Mouse (Mus musculus) kidney, adult 2 months (tissue): Measurements from ENCODE around the gene 4930442H23Rik. TPM values are rescaled to one million over a fixed set of nuclear protein-coding genes. Genes with fewer than 3 reads are reported as not detected.

Experiments used
- DNase-seq: peaks from one replicate; pipeline ENCODE4 v3.0.0; 2021
- H3K27ac ChIP-seq: fragments of 200-500 bp; 2 replicates; pipeline ENCODE4 v1.5.1; 2012; ENCODE audit warnings: low read depth, low read length, control low read depth, inconsistent platforms; ENCODE audit not compliant: insufficient read depth
- H3K27me3 ChIP-seq: fragments of 200-500 bp; replicated peaks from 2 replicates; pipeline ENCODE4 v1.6.1; 2012; ENCODE audit warnings: mild to moderate bottlenecking, moderate library complexity, low read length, inconsistent platforms; ENCODE audit not compliant: control insufficient read depth, insufficient read depth
- H3K36me3 ChIP-seq: fragments of 200-500 bp; 2 replicates; pipeline ENCODE4 v1.6.1; 2012; ENCODE audit warnings: mild to moderate bottlenecking, moderate library complexity, low read length, inconsistent platforms; ENCODE audit not compliant: control insufficient read depth, insufficient read depth
- H3K4me1 ChIP-seq: fragments of 200-500 bp; 2 replicates; pipeline ENCODE4 v1.6.1; 2011; ENCODE audit warnings: low read length; ENCODE audit not compliant: control insufficient read depth, insufficient read depth
- H3K4me3 ChIP-seq: fragments of 200-500 bp; 2 replicates; pipeline ENCODE4 v1.5.1; 2011; ENCODE audit warnings: mild to moderate bottlenecking, low read depth, low read length, control low read depth; ENCODE audit not compliant: insufficient read depth
- CTCF ChIP-seq: fragments of 200-500 bp; conservative IDR thresholded peaks from 2 replicates; pipeline ENCODE4 v1.5.1; 2011; ENCODE audit warnings: low read depth, mild to moderate bottlenecking, control low read depth, low read length, moderate library complexity, mixed read lengths; ENCODE audit not compliant: insufficient read depth, insufficient read length
- POLR2A ChIP-seq: fragments of 200-500 bp; IDR thresholded peaks from one replicate; pipeline ENCODE4 v1.6.1; 2011; ENCODE audit warnings: low read depth, low read length, control low read depth
- WGBS: fragments of 180-500 bp; shearing (Covaris S2); methylation state at CpG from one replicate; pipeline ENCODE4 v1.1.7; 2018; 5-methylcytosine and 5-hydroxymethylcytosine counted together
- polyA plus RNA-seq: library from polyadenylated mRNA; depleted of rRNA; stranded (reverse); fragments of >200 nt; gene quantifications from 2 replicates; pipeline ENCODE4 v1.2.3, GENCODE M21; 2012

The 4930442H23Rik gene
- polyA plus RNA-seq, 1 experiment: not detected

GRCm38 (mm10) chr10:81196470-81197065 lies 12.9 kb upstream of the 4930442H23Rik start:
- Histone ChIP-seq H3K27me3 (no peaks in the 10 kb centered on the region), H3K4me1 (peaks cover 2% of the 10 kb centered on the region; the same call in 1 of the 2 replicates), H3K4me3 (no peak overlapping the region), H3K36me3 (no peaks in the 10 kb centered on the region), H3K27ac (no peak overlapping the region)
- TF ChIP-seq CTCF: no peak
- TF ChIP-seq POLR2A: no peak
- DNase-seq: no peak
- 69% methylated on average over 11 of the region's 11 CpGs for WGBS

DNA sequence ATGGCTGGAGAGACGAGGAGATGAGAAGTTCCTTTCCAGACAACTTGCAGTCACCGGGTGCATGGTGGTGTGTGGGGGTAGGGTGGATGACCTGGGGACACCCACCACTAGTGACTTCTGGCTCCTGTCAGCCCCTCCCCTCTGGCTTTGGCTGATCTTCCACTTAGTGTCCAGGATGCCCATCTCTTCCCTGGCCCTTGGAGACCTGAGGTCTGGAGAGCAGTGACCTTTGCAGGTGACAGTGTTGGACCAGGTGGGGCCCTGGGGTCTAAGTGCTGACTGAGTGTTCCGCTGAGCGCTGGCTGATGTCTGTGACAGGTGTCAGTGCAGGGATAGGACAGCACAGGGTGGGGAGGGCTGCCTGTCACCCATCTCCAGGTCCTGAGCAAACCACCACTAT lies 11.7 kb upstream of the 4930442H23Rik start:
- Histone ChIP-seq H3K4me1 (peaks cover 3% of the 10 kb centered on the region; the same call in 1 of the 2 replicates), H3K4me3 (no peak overlapping the region), H3K27ac (no peak overlapping the region), H3K36me3 (no peaks in the 10 kb centered on the region), H3K27me3 (no peaks in the 10 kb centered on the region)
- 69% methylated on average over 4 of the region's 4 CpGs for WGBS
- no peak for TF ChIP-seq CTCF
- no peak for TF ChIP-seq POLR2A
- DNase-seq: no peak

DNA sequence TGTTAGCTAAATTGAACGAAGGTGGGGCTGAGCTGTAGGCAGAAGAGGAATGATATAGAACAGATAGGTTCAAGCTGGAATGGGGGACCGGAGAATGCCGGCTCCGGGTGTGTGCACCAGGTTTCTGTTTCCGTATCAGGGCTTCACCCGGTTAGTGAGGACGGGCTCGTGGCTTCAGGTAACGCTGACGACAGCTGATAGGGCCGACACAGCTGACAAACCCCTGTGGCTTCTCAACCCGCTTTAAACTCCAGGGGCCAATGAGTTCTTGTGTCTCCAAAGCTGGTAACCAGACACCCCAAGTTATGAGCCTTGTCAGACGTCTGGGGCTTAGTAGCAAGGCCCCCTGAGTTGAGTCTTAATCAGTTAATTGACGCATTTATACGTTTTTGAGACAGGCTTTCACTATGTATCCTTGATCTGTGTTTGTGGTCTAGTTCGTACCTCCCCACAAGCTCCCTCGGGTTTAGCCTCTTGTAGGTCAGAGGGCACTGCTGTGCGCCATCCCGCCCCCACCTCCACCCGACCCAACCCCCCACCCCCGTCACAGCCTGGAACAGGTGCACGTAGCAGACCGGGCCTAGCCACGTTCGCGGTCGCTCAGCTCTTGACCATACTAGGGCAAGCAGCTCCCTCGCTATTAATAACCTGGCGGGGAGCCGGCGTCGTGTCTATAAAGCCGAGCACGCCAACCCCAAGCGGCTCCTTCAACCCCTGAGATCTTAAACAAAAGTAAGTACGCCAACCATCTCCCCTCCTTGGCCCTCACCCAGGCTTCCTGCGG lies 10.5 kb upstream of the 4930442H23Rik start:
- no peak for DNase-seq
- no peak overlapping the region for H3K4me3 ChIP-seq
- WGBS: 14% methylated on average over 37 of the region's 37 CpGs
- no peaks in the 10 kb centered on the region for H3K36me3 ChIP-seq
- no peak overlapping the region for H3K27ac ChIP-seq
- no peak for TF ChIP-seq CTCF
- no peak for TF ChIP-seq POLR2A
- H3K27me3 ChIP-seq: no peaks in the 10 kb centered on the region
- H3K4me1 ChIP-seq: peaks cover 3% of the 10 kb centered on the region; the same call in 1 of the 2 replicates

GRCm38 (mm10) chr10:81192968-81193501 lies 9.4 kb upstream of the 4930442H23Rik start:
- Histone ChIP-seq H3K27ac (no peak overlapping the region), H3K4me1 (peaks cover 3% of the 10 kb centered on the region; the same call in 1 of the 2 replicates), H3K27me3 (no peaks in the 10 kb centered on the region), H3K4me3 (peak overlapping the region; percentile 83), H3K36me3 (no peaks in the 10 kb centered on the region)
- DNase-seq: peak; percentile 54
- TF ChIP-seq CTCF (no peak), POLR2A (peak; percentile 10)
- WGBS: 2% methylated on average over 19 of the region's 19 CpGs

GRCm38 (mm10) chr10:81192270-81192967 lies 8.8 kb upstream of the 4930442H23Rik start:
- Histone ChIP-seq H3K27me3 (no peaks in the 10 kb centered on the region), H3K4me3 (peak overlapping the region; percentile 83), H3K4me1 (peaks cover 3% of the 10 kb centered on the region; the same call in 1 of the 2 replicates), H3K36me3 (no peaks in the 10 kb centered on the region), H3K27ac (peak overlapping the region; percentile 94)
- DNase-seq: peak; percentile 88
- no peak for TF ChIP-seq CTCF
- TF ChIP-seq POLR2A: peak; percentile 79
- WGBS: under 1% methylated on average over 93 of the region's 93 CpGs

GRCm38 (mm10) chr10:81191342-81191982 lies 7.8 kb upstream of the 4930442H23Rik start:
- H3K36me3 ChIP-seq: no peaks in the 10 kb centered on the region
- no peak for DNase-seq
- H3K27me3 ChIP-seq: no peaks in the 10 kb centered on the region
- H3K4me1 ChIP-seq: peaks cover 3% of the 10 kb centered on the region; the same call in 1 of the 2 replicates
- TF ChIP-seq CTCF: no peak
- no peak for TF ChIP-seq POLR2A
- H3K27ac ChIP-seq: no peak overlapping the region
- 71% methylated on average over 18 of the region's 18 CpGs for WGBS
- no peak overlapping the region for H3K4me3 ChIP-seq
